Mouse (Mus musculus): ENCODE measurements around the gene Plg.

Gene Plg

DNA sequence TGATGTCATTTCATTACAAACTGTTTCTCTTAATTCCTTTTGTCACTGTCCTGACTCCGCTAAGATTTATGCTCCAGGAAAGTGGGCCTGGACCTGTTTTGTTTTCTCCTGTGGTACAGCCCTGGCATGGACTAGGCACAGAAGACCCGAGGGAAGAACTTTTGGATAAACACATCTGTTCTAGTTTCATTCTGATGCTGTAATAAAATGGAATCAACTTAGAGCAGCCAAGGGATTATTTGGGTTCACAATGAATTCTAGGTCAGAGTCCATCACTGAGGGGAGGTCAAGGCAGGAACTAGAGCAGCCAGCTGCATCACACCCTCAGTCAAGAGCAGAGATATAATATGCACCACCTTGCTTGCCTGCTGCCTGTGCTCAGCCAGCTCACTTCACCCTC is 9.4 kb downstream of the Plg start:
- no peak for DNase-seq

DNA sequence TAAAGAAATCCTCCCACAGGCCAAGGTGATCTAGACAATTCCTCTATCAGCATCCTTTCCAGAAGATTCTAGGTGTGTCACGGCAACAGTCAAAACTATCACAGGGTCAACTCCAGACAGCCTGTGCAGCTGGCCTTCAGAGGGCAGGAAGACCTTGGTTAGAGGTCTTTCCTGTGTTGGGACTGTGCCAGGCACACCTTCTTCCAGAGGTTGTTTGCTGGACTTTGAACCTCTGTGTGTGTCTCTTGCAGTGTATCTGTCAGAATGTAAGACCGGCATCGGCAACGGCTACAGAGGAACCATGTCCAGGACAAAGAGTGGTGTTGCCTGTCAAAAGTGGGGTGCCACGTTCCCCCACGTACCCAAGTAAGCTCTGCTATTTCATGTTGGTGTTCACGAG is 9.8 kb downstream of the Plg start:
- no peak for DNase-seq

DNA sequence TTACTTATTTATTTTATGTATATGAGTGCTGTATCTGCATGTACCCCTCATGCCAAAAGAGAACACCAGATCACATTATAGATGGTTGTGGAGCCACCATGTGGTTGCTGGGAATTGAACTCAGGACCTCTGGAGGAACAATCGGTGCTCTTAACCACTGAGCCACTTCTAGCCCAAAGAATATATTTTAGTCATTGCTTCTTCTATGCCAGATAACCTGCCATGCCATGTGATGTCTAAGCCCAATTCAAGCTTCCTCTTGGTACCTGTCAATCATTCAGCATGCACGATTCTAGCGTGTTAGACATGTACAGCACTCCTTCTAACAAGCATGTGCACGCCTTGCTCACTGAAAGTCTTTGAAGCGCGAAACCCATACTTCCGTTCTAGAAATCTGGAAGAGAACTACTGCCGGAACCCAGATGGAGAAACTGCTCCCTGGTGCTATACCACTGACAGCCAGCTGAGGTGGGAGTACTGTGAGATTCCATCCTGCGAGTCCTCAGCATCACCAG is 17.8 kb downstream of the Plg start:
- no peak for DNase-seq

GRCm38 (mm10) chr17:12403420-12403819 is 25.0 kb downstream of the Plg start:
- DNase-seq: no peak

GRCm38 (mm10) chr17:12409346-12409944 is 31.0 kb downstream of the Plg start:
- peak; percentile 24 to 35 for DNase-seq

- DNase-seq: no peak
Measured at GRCm38 (mm10) chr17:12412181-12412890, 33.9 kb downstream of the Plg start.

DNA sequence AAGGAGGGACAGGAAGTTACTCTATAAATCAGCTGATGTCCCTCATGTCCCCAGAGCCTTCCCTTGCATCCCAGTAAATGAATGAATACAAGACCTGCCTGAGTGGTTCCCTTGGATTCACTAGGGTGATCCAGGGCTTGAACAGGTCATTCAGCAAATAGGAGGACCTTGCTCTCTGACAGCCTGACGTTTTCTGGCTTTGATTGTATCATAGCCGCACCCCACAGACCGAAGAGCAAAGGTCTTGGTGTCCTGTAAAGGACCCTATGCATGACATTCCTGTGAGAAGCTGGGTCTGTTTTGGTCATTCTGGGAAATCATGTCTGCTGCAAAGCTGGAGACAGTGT is 34.5 kb downstream of the Plg start:
- no peak for DNase-seq

- no peak for DNase-seq
Measured at GRCm38 (mm10) chr17:12415031-12415735, 36.8 kb downstream of the Plg start.

DNA sequence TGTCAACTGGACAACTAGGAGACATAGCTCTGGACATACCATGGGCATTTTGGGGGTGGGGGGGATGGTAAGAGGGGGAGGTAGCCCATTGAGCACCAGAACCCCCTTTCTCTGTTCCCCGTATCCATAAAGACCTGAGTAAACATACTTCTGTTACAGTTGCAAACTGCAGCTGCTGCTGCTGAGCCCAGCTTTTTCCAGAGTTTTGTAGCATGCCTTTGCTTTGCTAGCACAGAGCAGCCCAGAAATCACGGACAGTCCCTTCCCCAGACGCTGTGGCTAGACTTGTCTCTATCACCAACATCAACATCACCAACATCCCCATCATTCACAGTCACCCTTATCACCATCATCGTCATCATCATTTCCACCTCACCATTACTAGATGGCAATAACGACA is 37.3 kb downstream of the Plg start:
- DNase-seq: no peak

DNA sequence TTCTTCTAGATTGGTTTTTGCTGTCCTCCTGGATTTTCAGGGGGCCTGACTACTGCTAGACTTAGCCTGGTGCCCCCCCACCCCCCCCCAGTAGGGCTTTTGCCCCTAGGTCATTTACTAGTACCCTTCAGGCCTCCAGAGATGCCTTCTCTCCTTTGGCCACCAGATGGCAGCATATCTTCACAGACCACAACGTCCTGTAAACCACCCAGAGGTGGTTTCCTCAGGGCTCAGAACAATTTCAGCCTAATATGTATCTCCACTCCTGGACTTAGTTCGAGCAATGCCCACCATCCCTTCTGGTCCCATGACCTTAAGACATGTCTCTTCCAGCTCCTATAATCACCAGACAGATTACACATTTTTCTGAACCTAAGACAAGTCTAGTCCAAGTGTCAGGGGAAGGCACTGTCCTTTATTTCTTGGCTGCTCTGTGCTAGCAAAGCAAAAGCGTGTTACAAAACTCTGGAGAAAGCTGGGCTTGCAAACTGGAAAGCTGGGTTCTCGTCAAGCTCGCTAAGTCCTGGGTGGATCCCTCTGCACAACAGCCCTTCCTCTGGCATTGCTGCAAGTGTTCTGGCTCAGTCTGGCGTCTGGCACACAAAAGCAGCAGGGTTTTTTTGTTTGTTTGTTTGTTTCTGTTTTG is 38.0 kb downstream of the Plg start:
- peak; percentile 89 to 93 for DNase-seq

DNA sequence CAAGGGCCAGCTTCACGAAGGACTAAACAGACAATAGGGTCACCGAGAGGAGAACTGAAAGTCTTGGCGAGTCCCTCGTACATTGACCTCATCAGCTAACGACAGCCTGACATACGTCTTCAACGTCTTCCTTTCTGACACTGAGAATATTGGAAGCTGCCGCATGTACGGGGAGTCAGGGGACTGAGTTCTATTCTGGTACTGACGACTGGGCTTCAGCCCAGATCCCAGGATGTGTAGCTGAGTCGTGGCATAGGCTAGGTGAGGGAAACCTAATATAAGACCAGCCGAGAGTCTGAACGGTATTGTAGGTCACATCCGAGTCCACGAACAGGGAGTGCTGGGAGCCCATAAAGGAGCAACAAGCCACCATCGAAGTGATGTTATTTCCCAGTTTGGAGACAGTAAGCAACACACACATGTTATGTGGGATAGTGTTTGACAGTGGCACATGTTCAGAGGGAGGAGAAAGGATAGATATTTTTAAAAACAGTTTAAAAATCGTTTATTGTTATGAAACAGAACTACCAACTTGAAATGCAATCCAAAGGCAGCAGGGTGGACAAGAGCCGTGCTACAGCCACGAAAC is 41.2 kb downstream of the Plg start:
- no peak for DNase-seq

- peak; percentile 50 to 59 for DNase-seq
Measured at GRCm38 (mm10) chr17:12420886-12421574, 42.6 kb downstream of the Plg start.

DNA sequence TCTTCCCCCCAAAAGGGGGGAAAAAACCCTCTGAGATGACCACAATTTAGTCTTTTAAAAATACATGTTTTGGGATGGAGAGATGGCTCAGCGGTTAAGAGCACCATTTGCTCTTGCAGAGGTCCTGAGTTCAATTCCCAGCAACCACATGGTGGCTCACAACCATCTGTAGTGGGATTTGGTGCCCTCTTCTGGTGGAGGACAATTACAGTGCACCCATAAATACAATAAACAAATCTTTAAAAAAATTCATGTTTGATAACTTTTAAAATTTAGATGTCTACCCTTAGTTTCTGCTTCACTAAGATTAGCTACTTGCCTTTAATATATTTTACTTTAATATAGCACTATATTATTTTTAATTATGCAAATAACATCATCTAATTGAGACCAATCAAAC is 43.7 kb downstream of the Plg start:
- DNase-seq: no peak

DNA sequence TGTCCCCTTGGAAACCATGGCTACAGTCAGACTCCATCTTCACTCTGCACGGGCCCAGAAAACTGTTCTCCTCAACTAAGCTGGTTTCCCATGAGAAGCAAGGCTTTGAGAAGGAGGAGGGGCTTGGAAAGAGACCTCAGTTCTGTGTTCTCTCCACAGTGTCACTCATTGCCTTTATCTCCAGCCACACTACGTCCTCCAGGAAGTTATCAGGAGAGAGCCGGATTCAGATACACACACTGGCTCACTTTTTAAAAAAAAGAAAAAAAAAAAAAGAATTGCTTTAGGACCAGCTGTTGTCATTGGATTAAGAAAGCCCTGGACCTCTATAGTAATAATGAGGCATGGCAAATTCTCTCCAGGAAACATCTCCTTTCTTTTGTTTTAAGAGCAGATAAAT is 48.7 kb downstream of the Plg start:
- no peak for DNase-seq

DNA sequence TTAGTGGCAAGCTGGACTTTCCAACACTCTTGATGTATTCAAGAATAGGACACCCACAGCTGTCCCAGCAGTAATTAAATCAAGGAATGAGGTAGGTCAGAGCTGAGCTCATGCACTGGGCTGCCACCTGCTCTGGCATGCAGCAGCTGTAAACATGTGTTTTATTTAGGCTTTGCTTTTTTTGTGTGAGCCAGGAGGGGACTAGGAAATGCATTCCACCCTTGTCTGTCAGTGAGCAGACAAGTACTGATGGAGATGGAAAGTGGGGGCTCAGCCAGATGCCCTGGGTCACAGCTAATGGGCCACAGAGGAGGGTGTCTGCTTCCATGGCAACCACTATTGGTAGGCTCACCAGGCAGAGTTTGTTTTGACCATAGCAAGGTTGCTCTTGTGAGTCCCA is 50.0 kb downstream of the Plg start:
- DNase-seq: no peak

DNA sequence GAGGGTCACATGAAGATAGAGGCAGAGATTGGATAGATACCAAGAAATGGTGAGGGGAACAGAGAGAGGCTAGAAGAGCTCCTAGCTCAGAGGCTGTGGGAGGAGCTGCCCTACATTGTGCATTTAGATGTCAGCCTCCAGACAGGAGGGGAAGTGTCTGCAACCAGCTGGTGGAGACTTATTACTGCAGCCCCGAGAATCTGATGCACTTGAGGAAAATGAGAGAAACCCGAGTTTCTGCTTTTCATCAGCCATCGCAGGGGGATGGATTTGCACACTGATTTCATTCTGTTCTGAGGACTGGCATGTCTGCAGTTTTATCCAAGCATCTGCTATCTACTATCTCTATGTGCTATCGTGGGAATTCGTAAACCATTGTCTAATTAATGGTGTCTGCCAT is 53.3 kb downstream of the Plg start:
- no peak for DNase-seq

DNA sequence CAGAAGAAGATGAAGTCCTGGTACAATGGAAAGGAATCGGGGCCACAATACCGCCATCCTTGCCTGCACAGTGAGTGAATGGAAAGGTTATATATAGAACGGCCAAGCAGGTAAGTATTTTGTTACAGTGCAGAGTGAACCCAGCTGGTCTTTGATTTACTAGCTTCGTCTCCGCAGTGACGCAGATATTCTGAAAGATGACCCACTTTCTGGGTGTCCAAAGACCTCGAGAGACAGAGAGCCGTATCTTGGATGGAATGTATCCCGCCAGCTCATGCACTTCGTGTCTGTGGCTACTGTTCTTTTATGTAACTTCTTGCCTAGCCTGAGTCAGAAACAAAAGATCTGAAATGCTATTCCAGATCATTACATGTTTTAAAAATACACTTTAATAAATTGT is 59.4 kb downstream of the Plg start:
- no peak for DNase-seq

DNA sequence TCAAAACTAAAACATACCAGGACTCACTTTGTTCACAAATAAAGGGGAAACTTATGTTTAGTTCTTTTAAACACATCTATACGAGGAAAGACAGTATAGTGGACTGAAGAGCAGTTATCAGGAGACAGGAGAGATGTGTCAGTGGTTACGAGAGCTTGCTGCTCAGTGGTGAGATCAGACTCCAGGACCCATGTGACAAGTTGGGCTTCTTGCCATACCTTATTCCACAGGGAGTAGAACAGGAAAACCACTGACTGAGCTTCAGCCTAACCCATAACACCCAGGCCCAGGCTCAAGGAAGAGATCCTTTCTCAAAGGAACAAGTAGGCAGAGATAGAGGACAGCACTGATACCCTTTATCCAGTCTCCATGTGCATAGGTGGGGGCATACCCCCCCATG is 66.2 kb downstream of the Plg start:
- peak in 1 of 2 experiments; percentile 12 for DNase-seq

DNA sequence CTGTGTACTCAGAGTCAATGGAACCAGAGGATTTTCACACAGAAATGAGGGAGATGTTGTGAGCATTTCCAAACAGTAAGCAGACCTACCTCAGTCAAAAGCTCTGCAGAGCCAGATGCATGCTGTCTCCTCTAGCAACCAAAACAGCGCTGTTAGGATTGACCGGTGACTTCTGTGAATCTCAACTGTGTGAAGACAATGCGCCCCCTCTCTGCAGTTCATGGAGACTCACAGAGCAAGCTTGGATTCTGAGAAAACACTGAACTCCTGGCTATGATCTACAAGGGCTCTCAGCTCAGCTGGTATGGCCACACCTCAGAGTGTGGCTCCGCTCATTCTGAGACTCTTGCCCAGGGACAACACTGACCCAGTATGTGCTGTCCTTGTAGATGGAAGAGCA is 72.8 kb downstream of the Plg start:
- DNase-seq: no peak

DNA sequence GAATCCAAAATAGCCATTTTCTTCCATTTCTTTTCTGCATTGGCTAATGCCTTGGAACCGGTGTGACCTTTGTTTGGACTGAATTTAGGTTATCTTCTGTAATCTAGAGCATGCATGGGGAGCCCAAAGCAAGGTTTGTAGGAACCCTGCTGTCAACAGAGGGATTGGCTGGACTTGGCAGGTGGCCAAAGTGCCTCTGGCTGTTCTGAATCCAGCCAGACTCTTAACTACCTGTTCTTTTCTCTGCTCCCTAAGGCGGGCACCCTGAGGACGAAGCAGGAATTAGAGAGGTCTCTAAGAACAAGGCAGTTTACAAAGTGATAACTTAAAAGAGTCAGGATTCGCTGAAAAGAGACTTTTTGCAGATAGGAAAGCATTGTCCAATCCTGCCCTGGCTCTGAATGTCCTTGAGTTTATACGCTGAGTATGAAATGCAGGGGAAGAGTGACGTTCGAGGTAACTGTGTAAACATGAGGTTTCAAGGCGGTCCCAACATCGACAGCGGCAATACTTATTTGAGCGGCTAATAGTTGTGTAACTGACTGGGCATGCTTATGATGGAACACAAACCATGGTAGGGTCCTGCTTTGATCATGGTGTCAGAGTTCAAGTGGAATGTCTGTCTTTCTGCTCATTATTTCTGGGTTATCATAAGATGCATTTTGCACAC is 74.6 kb downstream of the Plg start:
- DNase-seq: peak; percentile 33 to 42

DNA sequence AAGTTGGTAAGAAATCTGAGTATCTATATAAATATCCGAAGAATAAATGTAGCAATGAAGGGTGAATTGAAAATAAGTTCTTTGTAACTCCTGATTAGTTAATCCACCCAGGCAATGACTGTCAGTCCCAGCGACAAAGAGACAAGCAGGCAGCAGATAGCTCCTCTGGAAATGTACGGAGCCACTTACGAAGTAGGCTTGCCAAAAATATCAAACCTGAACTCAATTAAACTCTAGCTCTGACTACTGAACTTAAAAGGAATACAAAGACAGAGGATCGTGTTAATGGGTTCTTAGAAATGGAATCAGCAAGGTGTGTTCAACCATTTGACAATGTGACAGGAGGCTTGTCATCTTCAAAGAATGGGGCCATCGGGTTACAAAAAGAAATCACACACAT is 75.3 kb downstream of the Plg start:
- DNase-seq: no peak

Measured in cerebellum, postnatal 10 days (tissue).